Mouse (Mus musculus): ENCODE results near the gene Ntn5. TPM values are rescaled to one million over a fixed set of nuclear protein-coding genes. Genes with fewer than 3 reads are reported as not detected.

The Ntn5 gene
- polyA plus RNA-seq, 1 experiment from 2014 or later: 1.6 TPM

- Histone ChIP-seq H3K9me3 (no peaks in the 10 kb centered on the region), H3K4me2 (no peak overlapping the region), H3K4me1 (replicated peaks) (peaks cover 3% of the 10 kb centered on the region; the same call in 1 of the 2 replicates), H3K27me3 (no peaks in the 10 kb centered on the region), H3K4me3 (no peak overlapping the region), H3K36me3 (peaks cover 22% of the 10 kb centered on the region; the same call in 1 of the 2 replicates), H3K27ac (replicated peaks) (no peak overlapping the region), H3K9ac (no peak overlapping the region)
- 89% methylated on average over 10 of the region's 10 CpGs for WGBS
- no peak for ATAC-seq (ENCODE audit: low FRiP score, low read depth)
These were observed 42.6 kb downstream of the Ntn5 start for GRCm38 (mm10) chr7:45726419-45726818.

GRCm38 (mm10) chr7:45727625-45728024 lies 43.8 kb downstream of the Ntn5 start:
- Histone ChIP-seq H3K4me1 (replicated peaks) (peaks cover 3% of the 10 kb centered on the region; the same call in 1 of the 2 replicates), H3K27me3 (no peaks in the 10 kb centered on the region), H3K4me2 (no peak overlapping the region), H3K4me3 (no peak overlapping the region), H3K9me3 (no peaks in the 10 kb centered on the region), H3K9ac (no peak overlapping the region), H3K36me3 (peaks cover 22% of the 10 kb centered on the region; the same call in 1 of the 2 replicates), H3K27ac (replicated peaks) (no peak overlapping the region)
- WGBS: 86% methylated on average over 3 of the region's 3 CpGs
- ATAC-seq (ENCODE audit: low FRiP score, low read depth): no peak

GRCm38 (mm10) chr7:45730727-45731431 lies 47.1 kb downstream of the Ntn5 start:
- no peak overlapping the region for H3K9ac ChIP-seq
- 16% methylated on average over 16 of the region's 16 CpGs for WGBS
- 0 out of 2 replicates have a peak, but pooled peaks cover 10% of the 10 kb centered on the region for H3K36me3 ChIP-seq
- no peak for ATAC-seq (ENCODE audit: low FRiP score, low read depth)
- no peak overlapping the region for H3K4me2 ChIP-seq
- no peak overlapping the region for H3K4me3 ChIP-seq
- peaks cover 3% of the 10 kb centered on the region; the same call in 1 of the 2 replicates for H3K4me1 ChIP-seq (replicated peaks)
- H3K27me3 ChIP-seq: no peaks in the 10 kb centered on the region
- no peak overlapping the region for H3K27ac ChIP-seq (replicated peaks)
- no peaks in the 10 kb centered on the region for H3K9me3 ChIP-seq

GRCm38 (mm10) chr7:45733477-45733876 lies 49.7 kb downstream of the Ntn5 start:
- no peaks in the 10 kb centered on the region for H3K36me3 ChIP-seq
- WGBS: 83% methylated on average over 5 of the region's 5 CpGs
- no peak overlapping the region for H3K27ac ChIP-seq (replicated peaks)
- no peak overlapping the region for H3K4me2 ChIP-seq
- peaks cover 3% of the 10 kb centered on the region; the same call in 1 of the 2 replicates for H3K4me1 ChIP-seq (replicated peaks)
- H3K9me3 ChIP-seq: no peaks in the 10 kb centered on the region
- no peaks in the 10 kb centered on the region for H3K27me3 ChIP-seq
- no peak overlapping the region for H3K9ac ChIP-seq
- H3K4me3 ChIP-seq: no peak overlapping the region
- ATAC-seq (ENCODE audit: low FRiP score, low read depth): no peak

GRCm38 (mm10) chr7:45739162-45739763 lies 55.4 kb downstream of the Ntn5 start:
- no peak overlapping the region for H3K4me2 ChIP-seq
- peak; percentile 88; the same call in 1 of the 2 replicates for ATAC-seq (ENCODE audit: low FRiP score, low read depth)
- no peak overlapping the region for H3K9ac ChIP-seq
- no peaks in the 10 kb centered on the region for H3K36me3 ChIP-seq
- H3K27me3 ChIP-seq: 0 out of 2 replicates have a peak, but pooled peaks cover 6% of the 10 kb centered on the region
- H3K4me1 ChIP-seq (replicated peaks): no peaks in the 10 kb centered on the region
- H3K4me3 ChIP-seq: no peak overlapping the region
- H3K27ac ChIP-seq (replicated peaks): no peak overlapping the region
- H3K9me3 ChIP-seq: no peaks in the 10 kb centered on the region
- WGBS: 8% methylated on average over 9 of the region's 9 CpGs

DNA sequence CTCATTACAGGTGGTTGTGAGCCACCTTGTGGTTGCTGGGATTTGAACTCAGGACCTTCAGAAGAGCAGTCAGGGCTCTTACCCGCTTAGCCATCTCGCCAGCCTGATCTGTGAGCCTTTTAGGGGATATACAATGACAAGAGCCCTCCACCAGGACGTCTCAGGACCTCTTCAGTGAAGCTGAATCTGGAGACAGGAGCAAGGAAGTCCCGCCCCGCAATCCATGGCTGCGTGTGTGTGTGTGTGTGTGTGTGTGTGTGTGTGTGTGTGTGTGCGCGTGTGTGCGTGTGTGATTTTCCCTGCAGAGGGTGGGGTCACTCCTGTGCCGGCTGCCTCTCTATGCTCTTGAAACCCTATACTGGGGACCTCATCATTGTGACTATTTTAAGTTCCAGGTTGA lies 56.0 kb downstream of the Ntn5 start:
- WGBS: 69% methylated on average over 10 of the region's 10 CpGs
- H3K9ac ChIP-seq: no peak overlapping the region
- ATAC-seq (ENCODE audit: low FRiP score, low read depth): no peak

GRCm38 (mm10) chr7:45741308-45741707 lies 57.5 kb downstream of the Ntn5 start:
- Histone ChIP-seq H3K4me1 (replicated peaks) (no peaks in the 10 kb centered on the region), H3K9me3 (no peaks in the 10 kb centered on the region), H3K4me3 (no peak overlapping the region), H3K4me2 (peak overlapping the region; percentile 36; the same call in 1 of the 2 replicates), H3K9ac (no peak overlapping the region), H3K27me3 (0 out of 2 replicates have a peak, but pooled peaks cover 6% of the 10 kb centered on the region), H3K36me3 (no peaks in the 10 kb centered on the region), H3K27ac (replicated peaks) (no peak overlapping the region)
- WGBS: 90% methylated on average over 12 of the region's 12 CpGs
- ATAC-seq (ENCODE audit: low FRiP score, low read depth): no peak

More for the DNA sequence above, 56.0 kb downstream of the Ntn5 start:
- 0 out of 2 replicates have a peak, but pooled peaks cover 6% of the 10 kb centered on the region for H3K27me3 ChIP-seq
- H3K9me3 ChIP-seq: no peaks in the 10 kb centered on the region
- no peak overlapping the region for H3K4me3 ChIP-seq
- no peak overlapping the region for H3K4me2 ChIP-seq
- no peaks in the 10 kb centered on the region for H3K4me1 ChIP-seq (replicated peaks)
- H3K36me3 ChIP-seq: no peaks in the 10 kb centered on the region
- no peak overlapping the region for H3K27ac ChIP-seq (replicated peaks)

- H3K9ac ChIP-seq: no peak overlapping the region
- no peaks in the 10 kb centered on the region for H3K9me3 ChIP-seq
- no peaks in the 10 kb centered on the region for H3K4me1 ChIP-seq (replicated peaks)
- no peak overlapping the region for H3K27ac ChIP-seq (replicated peaks)
- peak overlapping the region; percentile 36 for H3K4me2 ChIP-seq
- H3K36me3 ChIP-seq: no peaks in the 10 kb centered on the region
- WGBS: 39% methylated on average over 11 of the region's 11 CpGs
- H3K4me3 ChIP-seq: peak overlapping the region; percentile 10
- 0 out of 2 replicates have a peak, but pooled peaks cover 6% of the 10 kb centered on the region for H3K27me3 ChIP-seq
- no peak for ATAC-seq (ENCODE audit: low FRiP score, low read depth)
These were observed 58.0 kb downstream of the Ntn5 start for GRCm38 (mm10) chr7:45741777-45742176.

GRCm38 (mm10) chr7:45742338-45742737 lies 58.5 kb downstream of the Ntn5 start:
- ATAC-seq (ENCODE audit: low FRiP score, low read depth): no peak
- Histone ChIP-seq H3K27ac (replicated peaks) (no peak overlapping the region), H3K4me3 (peak overlapping the region; percentile 10), H3K36me3 (no peaks in the 10 kb centered on the region), H3K4me2 (peak overlapping the region; percentile 36), H3K9me3 (no peaks in the 10 kb centered on the region), H3K9ac (no peak overlapping the region), H3K4me1 (replicated peaks) (no peaks in the 10 kb centered on the region), H3K27me3 (0 out of 2 replicates have a peak, but pooled peaks cover 6% of the 10 kb centered on the region)
- 39% methylated on average over 19 of the region's 19 CpGs for WGBS

Other genes with a start within 250 kb of the Ntn5 start
- 23.4 and 25.1 TPM in 2 replicates for gene Gys1, start 249.2 kb upstream of the Ntn5 start, polyA plus RNA-seq (2015; fragmentation: Nextera tagmentation; extraction: Ambion mirVana)
- gene Ruvbl2, start 245.9 kb upstream of the Ntn5 start, polyA plus RNA-seq (2015; fragmentation: Nextera tagmentation; extraction: Ambion mirVana): 108 and 110 TPM in 2 replicates
- gene Ftl1, start 224.1 kb upstream of the Ntn5 start, polyA plus RNA-seq (2015; fragmentation: Nextera tagmentation; extraction: Ambion mirVana): 5,657 and 5,762 TPM in 2 replicates
- 245 and 250 TPM in 2 replicates for gene Bax, start 217.1 kb upstream of the Ntn5 start, polyA plus RNA-seq (2015; fragmentation: Nextera tagmentation; extraction: Ambion mirVana)
- gene Tulp2, start 202.1 kb upstream of the Ntn5 start, polyA plus RNA-seq (2015; fragmentation: Nextera tagmentation; extraction: Ambion mirVana): 0.13 and 0.30 TPM in 2 replicates
- not detected in 2 replicates for gene Gm45808, start 197.2 kb upstream of the Ntn5 start, polyA plus RNA-seq (2015; fragmentation: Nextera tagmentation; extraction: Ambion mirVana)
- gene Dhdh, start 195.2 kb upstream of the Ntn5 start, polyA plus RNA-seq (2015; fragmentation: Nextera tagmentation; extraction: Ambion mirVana): 4.5 and 4.6 TPM in 2 replicates
- 137 TPM in 2 replicates for gene Nucb1, start 173.6 kb upstream of the Ntn5 start, polyA plus RNA-seq (2015; fragmentation: Nextera tagmentation; extraction: Ambion mirVana)
- 13.8 and 14.4 TPM in 2 replicates for gene Ppp1r15a, start 157.8 kb upstream of the Ntn5 start, polyA plus RNA-seq (2015; fragmentation: Nextera tagmentation; extraction: Ambion mirVana)
- gene Plekha4, start 157.7 kb upstream of the Ntn5 start, polyA plus RNA-seq (2015; fragmentation: Nextera tagmentation; extraction: Ambion mirVana): 2.5 and 3.3 TPM in 2 replicates
- 0.18 and 0.26 TPM in 2 replicates for gene Hsd17b14, start 129.1 kb upstream of the Ntn5 start, polyA plus RNA-seq (2015; fragmentation: Nextera tagmentation; extraction: Ambion mirVana)
- gene Bcat2, start 113.9 kb upstream of the Ntn5 start, polyA plus RNA-seq (2015; fragmentation: Nextera tagmentation; extraction: Ambion mirVana): 22.2 and 22.7 TPM in 2 replicates
- not detected in 2 replicates for gene Fgf21, start 68.5 kb upstream of the Ntn5 start, polyA plus RNA-seq (2015; fragmentation: Nextera tagmentation; extraction: Ambion mirVana)
- not detected in 2 replicates for gene Fut1, start 66.7 kb upstream of the Ntn5 start, polyA plus RNA-seq (2015; fragmentation: Nextera tagmentation; extraction: Ambion mirVana)
- 0.08 and 0.09 TPM in 2 replicates for gene Izumo1, start 62.2 kb upstream of the Ntn5 start, polyA plus RNA-seq (2015; fragmentation: Nextera tagmentation; extraction: Ambion mirVana)
- gene Rasip1, start 56.5 kb upstream of the Ntn5 start, polyA plus RNA-seq (2015; fragmentation: Nextera tagmentation; extraction: Ambion mirVana): 20.2 and 24.3 TPM in 2 replicates
- gene Mamstr, start 44.0 kb upstream of the Ntn5 start, polyA plus RNA-seq (2015; fragmentation: Nextera tagmentation; extraction: Ambion mirVana): 4.0 and 5.2 TPM in 2 replicates
- 0.05 and 0.32 TPM in 2 replicates for gene Fut2, start 17.6 kb upstream of the Ntn5 start, polyA plus RNA-seq (2015; fragmentation: Nextera tagmentation; extraction: Ambion mirVana)
- gene Sec1, start 10.4 kb downstream of the Ntn5 start, polyA plus RNA-seq (2015; fragmentation: Nextera tagmentation; extraction: Ambion mirVana): 0.35 and 0.89 TPM in 2 replicates
- gene Car11, start 15.8 kb downstream of the Ntn5 start, polyA plus RNA-seq (2015; fragmentation: Nextera tagmentation; extraction: Ambion mirVana): 58.6 and 67.3 TPM in 2 replicates
- gene Dbp, start 21.1 kb downstream of the Ntn5 start, polyA plus RNA-seq (2015; fragmentation: Nextera tagmentation; extraction: Ambion mirVana): 2.9 and 4.1 TPM in 2 replicates
- 528 and 575 TPM in 2 replicates for gene Rpl18, start 31.4 kb downstream of the Ntn5 start, polyA plus RNA-seq (2015; fragmentation: Nextera tagmentation; extraction: Ambion mirVana)
- gene Sphk2, start 34.0 kb downstream of the Ntn5 start, polyA plus RNA-seq (2015; fragmentation: Nextera tagmentation; extraction: Ambion mirVana): 24.4 and 26.9 TPM in 2 replicates
- gene Fam83e, start 37.2 kb downstream of the Ntn5 start, polyA plus RNA-seq (2015; fragmentation: Nextera tagmentation; extraction: Ambion mirVana): 0.38 and 0.57 TPM in 2 replicates
- gene Spaca4, start 41.8 kb downstream of the Ntn5 start, polyA plus RNA-seq (2015; fragmentation: Nextera tagmentation; extraction: Ambion mirVana): not detected in 2 replicates
- 20.1 and 24.8 TPM in 2 replicates for gene Lmtk3, start 99.7 kb downstream of the Ntn5 start, polyA plus RNA-seq (2015; fragmentation: Nextera tagmentation; extraction: Ambion mirVana)
- gene Sult2b1, start 100.6 kb downstream of the Ntn5 start, polyA plus RNA-seq (2015; fragmentation: Nextera tagmentation; extraction: Ambion mirVana): 6.3 TPM in 2 replicates
- 271 and 286 TPM in 2 replicates for gene Cyth2, start 130.6 kb downstream of the Ntn5 start, polyA plus RNA-seq (2015; fragmentation: Nextera tagmentation; extraction: Ambion mirVana)
- 1.1 and 1.6 TPM in 2 replicates for gene Kcnj14, start 140.8 kb downstream of the Ntn5 start, polyA plus RNA-seq (2015; fragmentation: Nextera tagmentation; extraction: Ambion mirVana)
- 41.8 and 43.1 TPM in 2 replicates for gene Grwd1, start 146.9 kb downstream of the Ntn5 start, polyA plus RNA-seq (2015; fragmentation: Nextera tagmentation; extraction: Ambion mirVana)
- gene Kdelr1, start 188.8 kb downstream of the Ntn5 start, polyA plus RNA-seq (2015; fragmentation: Nextera tagmentation; extraction: Ambion mirVana): 56.4 and 61.0 TPM in 2 replicates
- 3.4 and 4.3 TPM in 2 replicates for gene Grin2d, start 194.4 kb downstream of the Ntn5 start, polyA plus RNA-seq (2015; fragmentation: Nextera tagmentation; extraction: Ambion mirVana)
- 0.34 TPM in 1 of 2 replicates, not detected in the other for gene Syngr4, start 212.7 kb downstream of the Ntn5 start, polyA plus RNA-seq (2015; fragmentation: Nextera tagmentation; extraction: Ambion mirVana)
- gene Tmem143, start 212.9 kb downstream of the Ntn5 start, polyA plus RNA-seq (2015; fragmentation: Nextera tagmentation; extraction: Ambion mirVana): 6.7 and 8.5 TPM in 2 replicates
- gene Emp3, start 237.4 kb downstream of the Ntn5 start, polyA plus RNA-seq (2015; fragmentation: Nextera tagmentation; extraction: Ambion mirVana): 34.1 and 43.6 TPM in 2 replicates
- 6.6 and 8.5 TPM in 2 replicates for gene Ccdc114, start 240.1 kb downstream of the Ntn5 start, polyA plus RNA-seq (2015; fragmentation: Nextera tagmentation; extraction: Ambion mirVana)

All from hindbrain, embryonic 15.5 days (tissue).